Mouse (Mus musculus): ENCODE data around the gene Nfe2l2. TPM values are rescaled to one million over a fixed set of nuclear protein-coding genes. Genes with fewer than 3 reads are reported as not detected.
"Not testable (repeated sequence)": the region's sequence is repeated elsewhere in the genome, so short reads cannot be mapped to it uniquely, and the experiment has no call there.

Gene Nfe2l2
- total and polyA plus RNA-seq, 2 experiments from 2014 or later, result 8.9 to 11.3 TPM

GRCm38 (mm10) chr2:75653150-75653549 lies 51.3 kb downstream of the Nfe2l2 start:
- H3K4me1 ChIP-seq (ENCODE audit: insufficient read depth, low read length), result peaks cover 4% of the 10 kb centered on the region; the same call in 1 of the 2 replicates
- no peak overlapping the region for H3K4me3 ChIP-seq (ENCODE audit: low read depth, low read length)
- no peak for ATAC-seq (ENCODE audit: low FRiP score)
- no peak overlapping the region for H3K4me2 ChIP-seq (ENCODE audit: low read depth, low read length, poor library complexity, severe bottlenecking)
- no peaks in the 10 kb centered on the region for H3K9me3 ChIP-seq (ENCODE audit: low read length)
- TF ChIP-seq CTCF (IDR thresholded peaks at IDR 0.05), result no peak
- H3K27me3 ChIP-seq (ENCODE audit: insufficient read depth, low read length), result no peaks in the 10 kb centered on the region
- H3K27ac ChIP-seq (ENCODE audit: low read depth, low read length), result no peak overlapping the region
- no peaks in the 10 kb centered on the region for H3K36me3 ChIP-seq (ENCODE audit: insufficient read depth, low read length)
- no peak for DNase-seq (ENCODE audit: low spot score)
- no peak overlapping the region for H3K9ac ChIP-seq (replicated peaks; ENCODE audit: low read length, poor library complexity, severe bottlenecking)

GRCm38 (mm10) chr2:75650437-75650836 lies 54.0 kb downstream of the Nfe2l2 start:
- ATAC-seq (ENCODE audit: low FRiP score), result no peak

GRCm38 (mm10) chr2:75645251-75645650 lies 59.2 kb downstream of the Nfe2l2 start:
- Histone ChIP-seq H3K4me3 (ENCODE audit: low read depth, low read length) (no peak overlapping the region), H3K9me3 (ENCODE audit: low read length) (no peaks in the 10 kb centered on the region), H3K36me3 (ENCODE audit: insufficient read depth, low read length) (no peaks in the 10 kb centered on the region), H3K9ac (replicated peaks; ENCODE audit: low read length, poor library complexity, severe bottlenecking) (no peak overlapping the region), H3K4me2 (ENCODE audit: low read depth, low read length, poor library complexity, severe bottlenecking) (no peak overlapping the region), H3K27me3 (ENCODE audit: insufficient read depth, low read length) (no peaks in the 10 kb centered on the region), H3K27ac (ENCODE audit: low read depth, low read length) (no peak overlapping the region), H3K4me1 (ENCODE audit: insufficient read depth, low read length) (no peaks in the 10 kb centered on the region)
- no peak for DNase-seq (ENCODE audit: low spot score)
- no peak for ATAC-seq (ENCODE audit: low FRiP score)
- 93% methylated on average over 12 of the region's 12 CpGs for WGBS
- TF ChIP-seq CTCF (IDR thresholded peaks at IDR 0.05), result no peak

More at GRCm38 (mm10) chr2:75650437-75650836, 54.0 kb downstream of the Nfe2l2 start:
- no peaks in the 10 kb centered on the region for H3K27me3 ChIP-seq (ENCODE audit: insufficient read depth, low read length)
- no peak overlapping the region for H3K27ac ChIP-seq (ENCODE audit: low read depth, low read length)
- no peaks in the 10 kb centered on the region for H3K4me1 ChIP-seq (ENCODE audit: insufficient read depth, low read length)
- 92% methylated on average over 1 of the region's 1 CpGs for WGBS
- H3K4me2 ChIP-seq (ENCODE audit: low read depth, low read length, poor library complexity, severe bottlenecking), result no peak overlapping the region
- no peak overlapping the region for H3K4me3 ChIP-seq (ENCODE audit: low read depth, low read length)
- no peak overlapping the region for H3K9ac ChIP-seq (replicated peaks; ENCODE audit: low read length, poor library complexity, severe bottlenecking)
- DNase-seq (ENCODE audit: low spot score), result no peak
- no peak for TF ChIP-seq CTCF (IDR thresholded peaks at IDR 0.05)
- no peaks in the 10 kb centered on the region for H3K36me3 ChIP-seq (ENCODE audit: insufficient read depth, low read length)
- no peaks in the 10 kb centered on the region for H3K9me3 ChIP-seq (ENCODE audit: low read length)

GRCm38 (mm10) chr2:75643950-75644349 lies 60.5 kb downstream of the Nfe2l2 start:
- Histone ChIP-seq H3K27ac (ENCODE audit: low read depth, low read length) (no peak overlapping the region), H3K9me3 (ENCODE audit: low read length) (no peaks in the 10 kb centered on the region), H3K4me2 (ENCODE audit: low read depth, low read length, poor library complexity, severe bottlenecking) (no peak overlapping the region), H3K9ac (replicated peaks; ENCODE audit: low read length, poor library complexity, severe bottlenecking) (no peak overlapping the region), H3K4me3 (ENCODE audit: low read depth, low read length) (no peak overlapping the region), H3K27me3 (ENCODE audit: insufficient read depth, low read length) (no peaks in the 10 kb centered on the region), H3K36me3 (ENCODE audit: insufficient read depth, low read length) (no peaks in the 10 kb centered on the region), H3K4me1 (ENCODE audit: insufficient read depth, low read length) (no peaks in the 10 kb centered on the region)
- WGBS, result 89% methylated on average over 6 of the region's 6 CpGs
- no peak for TF ChIP-seq CTCF (IDR thresholded peaks at IDR 0.05)
- no peak for DNase-seq (ENCODE audit: low spot score)
- ATAC-seq (ENCODE audit: low FRiP score), result no peak

- no peak for DNase-seq (ENCODE audit: low spot score)
- Histone ChIP-seq H3K4me2 (ENCODE audit: low read depth, low read length, poor library complexity, severe bottlenecking) (no peak overlapping the region), H3K4me1 (ENCODE audit: insufficient read depth, low read length) (no peaks in the 10 kb centered on the region), H3K9me3 (ENCODE audit: low read length) (no peaks in the 10 kb centered on the region), H3K4me3 (ENCODE audit: low read depth, low read length) (no peak overlapping the region), H3K36me3 (ENCODE audit: insufficient read depth, low read length) (no peaks in the 10 kb centered on the region), H3K9ac (replicated peaks; ENCODE audit: low read length, poor library complexity, severe bottlenecking) (no peak overlapping the region), H3K27me3 (ENCODE audit: insufficient read depth, low read length) (no peaks in the 10 kb centered on the region), H3K27ac (ENCODE audit: low read depth, low read length) (no peak overlapping the region)
- 82% methylated on average over 8 of the region's 8 CpGs for WGBS
- TF ChIP-seq CTCF (IDR thresholded peaks at IDR 0.05), result no peak
- no peak for ATAC-seq (ENCODE audit: low FRiP score)
Measured at GRCm38 (mm10) chr2:75642795-75643550, 61.5 kb downstream of the Nfe2l2 start.

- H3K4me2 ChIP-seq (ENCODE audit: low read depth, low read length, poor library complexity, severe bottlenecking); H3K9me3 ChIP-seq (ENCODE audit: low read length); H3K27me3 ChIP-seq (ENCODE audit: insufficient read depth, low read length); H3K4me3 ChIP-seq (ENCODE audit: low read depth, low read length); H3K4me1 ChIP-seq (ENCODE audit: insufficient read depth, low read length); H3K27ac ChIP-seq (ENCODE audit: low read depth, low read length); H3K9ac ChIP-seq (replicated peaks; ENCODE audit: low read length, poor library complexity, severe bottlenecking); H3K36me3 ChIP-seq (ENCODE audit: insufficient read depth, low read length); DNase-seq (ENCODE audit: low spot score); ATAC-seq (ENCODE audit: low FRiP score): not testable (repeated sequence)
- WGBS, result 83% methylated on average over 4 of the region's 4 CpGs
Measured at GRCm38 (mm10) chr2:75642312-75642711, 62.1 kb downstream of the Nfe2l2 start.

- H3K27ac ChIP-seq (ENCODE audit: low read depth, low read length); H3K4me1 ChIP-seq (ENCODE audit: insufficient read depth, low read length); H3K4me2 ChIP-seq (ENCODE audit: low read depth, low read length, poor library complexity, severe bottlenecking); H3K9ac ChIP-seq (replicated peaks; ENCODE audit: low read length, poor library complexity, severe bottlenecking); H3K27me3 ChIP-seq (ENCODE audit: insufficient read depth, low read length); H3K36me3 ChIP-seq (ENCODE audit: insufficient read depth, low read length); ATAC-seq (ENCODE audit: low FRiP score); DNase-seq (ENCODE audit: low spot score); H3K9me3 ChIP-seq (ENCODE audit: low read length); H3K4me3 ChIP-seq (ENCODE audit: low read depth, low read length): not testable (repeated sequence)
- WGBS, result 78% methylated on average over 11 of the region's 12 CpGs
Measured at GRCm38 (mm10) chr2:75639535-75639934, 64.9 kb downstream of the Nfe2l2 start.

- not testable (repeated sequence) for ATAC-seq (ENCODE audit: low FRiP score); H3K27me3 ChIP-seq (ENCODE audit: insufficient read depth, low read length); H3K9ac ChIP-seq (replicated peaks; ENCODE audit: low read length, poor library complexity, severe bottlenecking); H3K36me3 ChIP-seq (ENCODE audit: insufficient read depth, low read length); H3K4me3 ChIP-seq (ENCODE audit: low read depth, low read length); H3K27ac ChIP-seq (ENCODE audit: low read depth, low read length); H3K4me1 ChIP-seq (ENCODE audit: insufficient read depth, low read length); DNase-seq (ENCODE audit: low spot score); H3K9me3 ChIP-seq (ENCODE audit: low read length); H3K4me2 ChIP-seq (ENCODE audit: low read depth, low read length, poor library complexity, severe bottlenecking)
- WGBS, result 84% methylated on average over 6 of the region's 6 CpGs
Measured at GRCm38 (mm10) chr2:75637822-75638221, 66.6 kb downstream of the Nfe2l2 start.

All from midbrain, postnatal 0 days (tissue).